Mouse (Mus musculus) lung, postnatal 0 days (tissue): Measurements from ENCODE around the gene Rtp4.

Experiments used
- CTCF ChIP-seq: IDR thresholded peaks from 2 replicates; pipeline ENCODE4 v1.5.1; 2016; ENCODE audit warnings: antibody characterized with exemption, mild to moderate bottlenecking
- EP300 ChIP-seq: IDR thresholded peaks from 2 replicates; pipeline ENCODE4 v1.6.1; 2016; ENCODE audit warnings: antibody characterized with exemption, mild to moderate bottlenecking, control low read depth

DNA sequence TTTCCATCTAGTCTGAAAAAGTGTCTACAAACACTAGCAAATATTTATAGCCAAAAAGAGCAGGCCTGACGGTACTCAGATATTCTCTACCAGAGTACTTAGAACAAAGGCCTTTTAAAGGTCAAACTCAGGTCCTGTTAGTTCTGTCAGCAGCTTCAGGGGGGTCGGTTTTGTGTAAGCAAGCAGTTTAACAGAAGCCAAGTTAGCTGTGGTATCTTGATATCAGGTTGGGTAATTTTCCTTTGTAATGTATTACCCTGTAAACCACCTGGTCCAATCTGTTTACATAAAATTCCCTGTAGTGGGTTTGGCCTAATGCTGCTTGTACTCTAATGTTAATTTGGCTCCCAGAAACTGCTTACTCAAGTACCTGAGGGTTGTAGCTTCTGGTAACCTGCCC, 86.1 kb downstream of the Rtp4 start:
- TF ChIP-seq EP300 = no peak
- TF ChIP-seq CTCF = no peak
